Mouse (Mus musculus): Measurements from ENCODE around the gene Stag3.

Gene Stag3

GRCm38 (mm10) chr5:138279585-138280424 is at the start of gene Stag3, which contains the start of the genes Gm43720 and Gpc2:
Stag3 (plus strand) TSS chr5:138280240.
Gm43720 (minus strand) TSS chr5:138279958.
Gpc2 (minus strand) TSS chr5:138280005.
- DNase-seq (ENCODE audit: low spot score): no peak

GRCm38 (mm10) chr5:138233778-138234177 is 46.3 kb upstream of the Stag3 start:
- no peak for DNase-seq (ENCODE audit: low spot score)

GRCm38 (mm10) chr5:138234224-138234623 is 45.8 kb upstream of the Stag3 start:
- DNase-seq (ENCODE audit: low spot score): no peak

- DNase-seq (ENCODE audit: low spot score): no peak
Measured at GRCm38 (mm10) chr5:138241511-138241910, 38.5 kb upstream of the Stag3 start.

GRCm38 (mm10) chr5:138251144-138251543 is 28.9 kb upstream of the Stag3 start:
- no peak for DNase-seq (ENCODE audit: low spot score)

GRCm38 (mm10) chr5:138253061-138253460 is 27.0 kb upstream of the Stag3 start:
- no peak for DNase-seq (ENCODE audit: low spot score)

GRCm38 (mm10) chr5:138255353-138256093 is 24.5 kb upstream of the Stag3 start, which contains the start of gene Lamtor4:
Lamtor4 (plus strand) TSS chr5:138255482.
- peak; percentile 97 for DNase-seq (ENCODE audit: low spot score)

GRCm38 (mm10) chr5:138256094-138256467 is 24.0 kb upstream of the Stag3 start:
- no peak for DNase-seq (ENCODE audit: low spot score)

- no peak for DNase-seq (ENCODE audit: low spot score)
Measured at GRCm38 (mm10) chr5:138256966-138257584, 23.0 kb upstream of the Stag3 start.

GRCm38 (mm10) chr5:138257585-138257978 is 22.5 kb upstream of the Stag3 start:
- no peak for DNase-seq (ENCODE audit: low spot score)

- no peak for DNase-seq (ENCODE audit: low spot score)
Measured at GRCm38 (mm10) chr5:138258078-138258477, 22.0 kb upstream of the Stag3 start.

- DNase-seq (ENCODE audit: low spot score): no peak
Measured at GRCm38 (mm10) chr5:138258542-138258941, 21.5 kb upstream of the Stag3 start.

GRCm38 (mm10) chr5:138258993-138259392 is 21.0 kb upstream of the Stag3 start:
- DNase-seq (ENCODE audit: low spot score): no peak

GRCm38 (mm10) chr5:138260051-138260450 is 20.0 kb upstream of the Stag3 start:
- no peak for DNase-seq (ENCODE audit: low spot score)

GRCm38 (mm10) chr5:138260834-138261233 is 19.2 kb upstream of the Stag3 start:
- no peak for DNase-seq (ENCODE audit: low spot score)

- no peak for DNase-seq (ENCODE audit: low spot score)
Measured at GRCm38 (mm10) chr5:138262001-138262400, 18.0 kb upstream of the Stag3 start.

GRCm38 (mm10) chr5:138262582-138263240 is 17.3 kb upstream of the Stag3 start:
- DNase-seq (ENCODE audit: low spot score): no peak

- DNase-seq (ENCODE audit: low spot score): peak; percentile 92
Measured at GRCm38 (mm10) chr5:138263260-138264206, 16.5 kb upstream of the Stag3 start, which contains the start of gene BC037034. BC037034 (minus strand) TSS chr5:138264033.

GRCm38 (mm10) chr5:138264207-138264578 is 15.8 kb upstream of the Stag3 start:
- no peak for DNase-seq (ENCODE audit: low spot score)

- no peak for DNase-seq (ENCODE audit: low spot score)
Measured at GRCm38 (mm10) chr5:138265712-138266111, 14.3 kb upstream of the Stag3 start.

- no peak for DNase-seq (ENCODE audit: low spot score)
Measured at GRCm38 (mm10) chr5:138267114-138267513, 12.9 kb upstream of the Stag3 start.
